Mouse (Mus musculus): ENCODE results near the gene Nacc1. TPM values are rescaled to one million over a fixed set of nuclear protein-coding genes. Genes with fewer than 3 reads are reported as not detected.

Nacc1 gene
- polyA plus RNA-seq, 1 experiment from 2014 or later = 21.3 TPM

GRCm38 (mm10) chr8:84704356-84704755, 16.7 kb upstream of the Nacc1 start:
- WGBS = under 1% methylated on average over 16 of the region's 16 CpGs
- Histone ChIP-seq H3K27me3 (peaks cover 86% of the 10 kb centered on the region), H3K4me2 (replicated peaks) (peak overlapping the region; percentile 31; the same call in 1 of the 2 replicates), H3K4me3 (peak overlapping the region; percentile 11; the same call in 1 of the 2 replicates), H3K9ac (no peak overlapping the region), H3K9me3 (replicated peaks) (no peaks in the 10 kb centered on the region), H3K4me1 (peaks cover 56% of the 10 kb centered on the region), H3K36me3 (peaks cover 5% of the 10 kb centered on the region; the same call in 1 of the 2 replicates), H3K27ac (no peak overlapping the region)
- ATAC-seq (ENCODE audit: low FRiP score) = 0 out of 2 replicates have a peak, but pooled peaks have one; percentile 22

DNA sequence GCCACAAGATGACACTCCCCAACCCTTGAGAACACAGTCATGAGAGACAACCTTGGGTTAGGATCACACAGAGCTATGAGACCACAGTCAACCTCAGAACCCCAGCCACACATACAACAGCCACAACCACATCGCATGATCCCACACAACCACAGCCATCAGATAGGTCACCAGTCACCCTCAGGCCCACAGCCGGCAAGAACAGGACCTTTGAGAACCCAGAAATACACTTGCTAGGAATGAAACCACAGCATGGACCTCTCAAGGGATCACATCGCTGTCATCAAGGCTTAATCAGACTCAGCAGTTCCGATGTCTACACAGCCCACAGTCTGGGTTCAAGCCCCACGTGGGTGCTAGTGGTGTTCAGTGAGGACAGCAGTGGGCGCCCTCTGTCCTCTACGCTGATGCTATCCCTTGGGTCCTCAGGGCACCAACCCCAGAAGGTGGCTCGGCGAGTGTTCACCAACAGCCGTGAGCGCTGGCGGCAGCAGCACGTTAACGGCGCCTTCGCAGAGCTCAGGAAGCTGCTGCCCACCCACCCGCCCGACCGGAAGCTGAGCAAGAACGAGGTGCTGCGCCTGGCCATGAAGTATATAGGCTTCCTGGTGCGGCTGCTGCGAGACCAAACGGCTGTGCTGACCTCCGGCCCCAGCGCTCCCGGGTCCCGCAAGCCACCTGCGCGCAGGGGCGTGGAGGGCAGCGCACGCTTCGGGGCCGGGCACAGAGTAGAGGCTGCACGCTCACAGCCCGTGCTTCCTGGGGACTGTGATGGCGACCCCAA, 16.0 kb upstream of the Nacc1 start:
- Histone ChIP-seq H3K4me1 (peaks cover 49% of the 10 kb centered on the region), H3K4me2 (replicated peaks) (peak overlapping the region; percentile 31), H3K9ac (no peak overlapping the region), H3K27ac (peak overlapping the region; percentile 35; the same call in 1 of the 2 replicates), H3K9me3 (replicated peaks) (no peaks in the 10 kb centered on the region), H3K36me3 (peaks cover 11% of the 10 kb centered on the region), H3K4me3 (peak overlapping the region; percentile 11; the same call in 1 of the 2 replicates), H3K27me3 (peaks cover 80% of the 10 kb centered on the region)
- WGBS = 9% methylated on average over 38 of the region's 38 CpGs
- ATAC-seq (ENCODE audit: low FRiP score) = no peak

GRCm38 (mm10) chr8:84702963-84703465, 15.4 kb upstream of the Nacc1 start:
- H3K9me3 ChIP-seq (replicated peaks) = no peaks in the 10 kb centered on the region
- H3K9ac ChIP-seq = no peak overlapping the region; the same call in 1 of the 2 replicates
- H3K27me3 ChIP-seq = peaks cover 75% of the 10 kb centered on the region
- no peak overlapping the region for H3K27ac ChIP-seq
- H3K4me2 ChIP-seq (replicated peaks) = peak overlapping the region; percentile 8; the same call in 1 of the 2 replicates
- H3K36me3 ChIP-seq = peaks cover 17% of the 10 kb centered on the region
- peaks cover 44% of the 10 kb centered on the region for H3K4me1 ChIP-seq
- 78% methylated on average over 6 of the region's 6 CpGs for WGBS
- ATAC-seq (ENCODE audit: low FRiP score) = no peak
- 0 out of 2 replicates have a peak overlapping the region, but pooled peaks have one; percentile 4 for H3K4me3 ChIP-seq

GRCm38 (mm10) chr8:84702561-84702960, 14.9 kb upstream of the Nacc1 start:
- Histone ChIP-seq H3K4me1 (peaks cover 40% of the 10 kb centered on the region), H3K4me3 (0 out of 2 replicates have a peak overlapping the region, but pooled peaks have one; percentile 4), H3K9me3 (replicated peaks) (no peaks in the 10 kb centered on the region), H3K4me2 (replicated peaks) (peak overlapping the region; percentile 8; the same call in 1 of the 2 replicates), H3K27me3 (peaks cover 70% of the 10 kb centered on the region), H3K9ac (no peak overlapping the region; the same call in 1 of the 2 replicates), H3K27ac (no peak overlapping the region), H3K36me3 (peaks cover 22% of the 10 kb centered on the region)
- whole genome bisulfite sequencing = 78% methylated on average over 9 of the region's 9 CpGs
- no peak for ATAC-seq (ENCODE audit: low FRiP score)

DNA sequence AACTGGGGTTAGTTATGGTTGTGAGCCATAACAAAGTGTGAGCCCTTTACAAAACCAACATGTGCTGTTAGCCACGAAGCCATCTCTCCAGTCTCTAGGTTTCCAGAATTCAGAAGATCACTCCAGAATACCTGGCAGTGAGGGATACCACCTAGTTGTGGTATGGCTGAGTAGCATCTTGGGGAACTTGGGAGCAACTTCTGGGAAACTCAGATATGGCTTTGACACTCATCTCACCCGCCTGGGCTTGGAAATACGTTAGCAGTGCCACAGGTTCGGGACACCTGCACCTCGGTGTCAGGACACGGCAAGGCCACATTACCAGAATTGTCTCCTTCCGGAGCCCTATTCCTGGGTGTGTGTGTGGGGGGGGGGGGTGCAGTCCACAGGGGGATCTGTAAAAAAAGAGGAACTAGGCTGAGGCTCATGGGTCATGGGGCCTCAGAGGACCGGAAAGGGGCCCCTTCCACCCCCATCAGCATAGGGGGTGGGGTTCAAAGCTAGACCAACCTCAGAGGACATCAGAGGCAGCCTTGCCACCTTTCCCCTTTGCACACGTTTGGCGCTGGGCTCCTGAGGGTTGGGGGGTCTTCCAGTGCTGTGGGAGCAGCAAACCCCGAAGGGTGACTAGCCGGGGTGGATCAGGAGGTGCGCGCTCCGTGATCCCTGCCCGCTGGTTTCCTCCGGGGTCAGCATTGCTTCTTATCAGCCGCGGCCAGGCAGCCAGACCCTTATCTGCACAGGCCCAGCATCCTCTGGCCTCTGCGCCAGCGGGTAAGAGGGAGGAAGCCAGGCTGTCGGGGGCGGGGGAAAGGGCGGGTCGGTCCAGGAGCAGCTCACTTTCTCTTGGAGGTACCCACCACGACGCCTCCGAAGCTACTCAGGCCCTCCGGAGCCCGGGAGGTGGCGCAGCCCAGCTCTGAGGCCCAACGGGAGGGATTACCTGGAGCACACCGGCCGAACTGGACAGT, 13.6 kb upstream of the Nacc1 start, which contains the start of gene Lyl1:
Lyl1 (plus strand) TSS at position 517 of the 971 bp plus-strand sequence.
- no peak for ATAC-seq (ENCODE audit: low FRiP score)
- H3K4me1 ChIP-seq = peaks cover 28% of the 10 kb centered on the region
- 0 out of 2 replicates have a peak within 1 kb of the TSS, but pooled peaks have one; percentile 30 for H3K27ac ChIP-seq
- 12% methylated on average over 34 of the region's 34 CpGs for WGBS
- H3K36me3 ChIP-seq = peaks cover 34% of the 10 kb centered on the region
- H3K4me2 ChIP-seq (replicated peaks) = peak within 1 kb of the TSS; percentile 22; the same call in 1 of the 2 replicates
- no peaks in the 10 kb centered on the region for H3K9me3 ChIP-seq (replicated peaks)
- peaks cover 58% of the 10 kb centered on the region for H3K27me3 ChIP-seq
- H3K9ac ChIP-seq = peak within 1 kb of the TSS; percentile 29; the same call in 1 of the 2 replicates
- peak within 1 kb of the TSS; percentile 4 for H3K4me3 ChIP-seq

DNA sequence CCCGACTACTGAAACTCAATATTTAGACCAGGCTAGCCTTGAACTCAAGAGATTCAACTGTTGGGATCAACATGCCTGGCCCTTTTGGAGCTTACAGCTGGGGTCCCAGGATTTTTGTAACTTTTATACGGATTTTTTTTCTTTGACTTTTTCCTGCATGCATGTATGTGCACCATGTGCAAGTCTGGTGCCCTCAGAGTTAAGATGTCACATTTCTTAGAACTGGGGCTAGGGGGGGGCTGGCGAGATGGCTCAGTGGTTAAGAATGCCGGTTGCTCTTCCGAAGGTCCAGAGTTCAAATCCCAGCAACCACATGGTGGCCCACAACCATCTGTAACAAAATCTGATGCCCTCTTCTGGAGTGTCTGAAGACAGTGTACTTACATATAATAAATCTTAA, 12.9 kb upstream of the Nacc1 start:
- Histone ChIP-seq H3K9me3 (replicated peaks) (no peaks in the 10 kb centered on the region), H3K4me1 (peaks cover 25% of the 10 kb centered on the region), H3K4me3 (no peak overlapping the region), H3K4me2 (replicated peaks) (no peak overlapping the region), H3K36me3 (peaks cover 37% of the 10 kb centered on the region), H3K27ac (no peak overlapping the region), H3K9ac (no peak overlapping the region), H3K27me3 (peaks cover 56% of the 10 kb centered on the region)
- 84% methylated on average over 5 of the region's 5 CpGs for WGBS
- ATAC-seq (ENCODE audit: low FRiP score) = no peak

DNA sequence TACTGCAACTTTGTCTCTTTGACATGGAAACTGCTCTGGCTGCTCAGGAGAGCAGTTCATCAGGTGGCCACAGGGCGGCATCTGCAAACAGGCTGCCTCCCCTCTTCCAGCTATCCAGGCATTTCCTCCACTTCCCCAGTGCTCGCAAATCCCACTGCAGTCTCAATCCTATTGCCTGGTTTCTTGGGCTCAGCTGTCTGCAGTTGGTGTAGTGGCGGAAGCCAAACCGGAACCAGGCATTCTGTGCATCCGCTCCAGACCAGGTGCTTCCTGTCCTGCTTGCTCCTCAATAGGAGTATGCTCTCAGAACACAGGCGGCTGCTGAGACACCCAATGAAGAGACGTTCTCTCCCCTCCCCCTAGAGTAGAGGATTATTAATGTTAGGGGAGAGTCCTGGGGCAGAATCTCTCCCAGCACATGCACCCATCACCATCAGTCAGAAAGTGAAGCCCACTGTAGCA, 12.2 kb upstream of the Nacc1 start:
- Histone ChIP-seq H3K4me3 (no peak overlapping the region), H3K27me3 (peaks cover 49% of the 10 kb centered on the region), H3K4me2 (replicated peaks) (no peak overlapping the region), H3K9me3 (replicated peaks) (no peaks in the 10 kb centered on the region), H3K36me3 (peaks cover 44% of the 10 kb centered on the region), H3K27ac (0 out of 2 replicates have a peak overlapping the region, but pooled peaks have one; percentile 2), H3K9ac (no peak overlapping the region), H3K4me1 (peaks cover 19% of the 10 kb centered on the region; the same call in 1 of the 2 replicates)
- 55% methylated on average over 7 of the region's 7 CpGs for WGBS
- no peak for ATAC-seq (ENCODE audit: low FRiP score)

DNA sequence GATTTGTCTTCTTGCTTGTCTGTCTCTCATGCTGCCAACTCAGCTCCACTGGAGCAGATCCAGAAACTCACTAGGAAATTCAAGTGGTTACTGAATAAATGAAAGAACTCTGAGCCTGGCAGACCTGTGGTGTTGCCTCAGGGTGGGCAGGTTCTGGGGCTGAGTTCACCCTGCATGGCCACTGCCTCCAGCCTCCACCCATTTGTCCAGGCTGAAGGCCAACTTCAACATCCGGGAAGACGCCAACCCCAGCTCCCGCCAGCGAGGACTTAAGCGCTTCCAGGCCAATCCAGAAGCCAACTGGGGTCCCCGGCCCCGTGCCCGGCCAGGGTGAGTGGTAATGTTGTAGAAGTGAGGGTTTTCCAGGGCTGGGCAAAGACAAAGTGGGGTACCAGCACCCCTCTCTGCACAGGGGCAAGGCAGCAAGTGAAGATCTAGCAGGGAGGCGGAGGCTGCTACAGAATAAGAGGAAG, 11.3 kb upstream of the Nacc1 start:
- Histone ChIP-seq H3K9me3 (replicated peaks) (no peaks in the 10 kb centered on the region), H3K36me3 (peaks cover 47% of the 10 kb centered on the region), H3K27ac (no peak overlapping the region; the same call in 1 of the 2 replicates), H3K27me3 (peaks cover 40% of the 10 kb centered on the region), H3K4me3 (no peak overlapping the region), H3K4me2 (replicated peaks) (no peak overlapping the region), H3K9ac (no peak overlapping the region), H3K4me1 (peaks cover 14% of the 10 kb centered on the region; the same call in 1 of the 2 replicates)
- WGBS = 91% methylated on average over 9 of the region's 9 CpGs
- ATAC-seq (ENCODE audit: low FRiP score) = no peak

- WGBS = 88% methylated on average over 5 of the region's 5 CpGs
- no peaks in the 10 kb centered on the region for H3K9me3 ChIP-seq (replicated peaks)
- H3K27ac ChIP-seq = no peak overlapping the region
- H3K4me1 ChIP-seq = 0 out of 2 replicates have a peak, but pooled peaks cover 10% of the 10 kb centered on the region
- peaks cover 33% of the 10 kb centered on the region for H3K27me3 ChIP-seq
- no peak overlapping the region for H3K4me2 ChIP-seq (replicated peaks)
- no peak for ATAC-seq (ENCODE audit: low FRiP score)
- peaks cover 53% of the 10 kb centered on the region for H3K36me3 ChIP-seq
- no peak overlapping the region for H3K4me3 ChIP-seq
- no peak overlapping the region for H3K9ac ChIP-seq
Measured at GRCm38 (mm10) chr8:84698288-84698687, 10.6 kb upstream of the Nacc1 start.

DNA sequence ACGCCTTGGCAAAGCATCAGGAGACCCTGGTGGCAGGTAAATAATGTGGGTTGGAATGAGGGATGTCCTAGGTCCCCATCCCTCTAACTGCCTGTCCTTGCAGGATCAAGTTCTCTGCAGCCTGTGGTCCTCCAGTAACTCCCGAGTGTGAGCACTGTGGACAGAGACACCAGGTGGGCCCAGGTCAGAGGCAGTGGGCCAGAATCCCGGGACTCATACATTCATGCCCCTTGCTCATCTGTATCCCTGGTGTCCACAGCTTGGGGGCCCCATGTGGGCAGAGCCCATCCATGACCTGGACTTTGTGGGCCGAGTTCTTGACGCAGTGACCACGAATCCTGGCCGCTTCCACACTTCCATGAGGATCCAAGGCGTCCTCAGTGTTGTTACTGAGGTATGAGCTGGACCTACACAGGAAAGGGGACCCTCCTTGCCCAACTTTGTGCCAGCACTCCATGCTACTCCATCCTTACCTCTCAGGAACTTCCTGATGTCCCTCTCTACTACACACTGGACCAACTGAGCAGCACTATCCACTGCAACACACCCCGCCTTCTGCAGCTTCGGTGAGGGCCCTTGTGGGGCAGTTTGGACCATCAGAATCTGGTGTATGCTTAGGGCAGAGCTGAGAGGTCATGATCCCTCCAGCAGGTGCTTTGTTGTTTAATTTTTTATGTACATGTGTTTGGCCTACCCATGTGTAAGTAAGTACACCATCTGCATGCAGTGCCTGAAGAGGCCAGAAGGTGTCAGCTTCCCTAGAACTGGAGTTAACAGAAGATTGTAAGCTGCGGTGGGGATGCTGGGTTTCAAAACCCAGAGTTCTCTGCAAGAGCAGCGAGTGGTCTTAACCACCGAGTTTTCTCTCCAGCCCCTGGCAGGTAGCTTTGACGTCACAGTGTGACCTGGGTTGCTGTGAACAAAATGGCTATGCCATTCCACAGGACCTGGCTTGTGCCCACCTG, 9.8 kb upstream of the Nacc1 start:
- 0 out of 2 replicates have a peak, but pooled peaks cover 10% of the 10 kb centered on the region for H3K4me1 ChIP-seq
- no peak overlapping the region for H3K4me2 ChIP-seq (replicated peaks)
- WGBS = 90% methylated on average over 14 of the region's 14 CpGs
- H3K27me3 ChIP-seq = peaks cover 25% of the 10 kb centered on the region
- peaks cover 60% of the 10 kb centered on the region for H3K36me3 ChIP-seq
- no peak overlapping the region for H3K9ac ChIP-seq
- no peak overlapping the region for H3K27ac ChIP-seq
- ATAC-seq (ENCODE audit: low FRiP score) = no peak
- H3K9me3 ChIP-seq (replicated peaks) = no peaks in the 10 kb centered on the region
- no peak overlapping the region for H3K4me3 ChIP-seq
